Mouse (Mus musculus): Measurements from ENCODE around the gene Rad50. TPM values are rescaled to one million over a fixed set of nuclear protein-coding genes. Genes with fewer than 3 reads are reported as not detected.

The Rad50 gene
- polyA plus RNA-seq, 1 experiment from 2014 or later, result 25.6 TPM

DNA sequence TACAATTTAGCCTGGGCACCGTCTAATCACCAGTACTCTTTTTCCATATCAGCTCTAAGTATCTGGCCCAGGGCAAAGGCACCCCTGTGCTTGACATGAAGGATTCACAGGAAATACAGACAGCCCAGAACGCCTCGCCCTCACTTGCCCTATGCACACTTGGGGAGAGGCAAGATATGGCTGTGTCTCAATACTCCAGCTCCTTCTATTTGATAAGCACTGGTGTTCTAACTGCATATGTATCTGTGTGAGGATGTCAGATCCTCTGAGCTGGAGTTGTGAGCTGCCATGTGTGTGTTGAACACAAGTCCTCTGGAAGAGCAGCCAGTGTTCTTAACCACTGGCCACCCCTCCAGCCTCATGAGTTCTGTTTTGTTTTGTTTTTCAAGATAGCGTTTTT, 55.7 kb downstream of the Rad50 start:
- H3K4me1 ChIP-seq, result peaks cover 27% of the 10 kb centered on the region
- no peaks in the 10 kb centered on the region for H3K9me3 ChIP-seq (replicated peaks)
- H3K36me3 ChIP-seq, result peaks cover 67% of the 10 kb centered on the region
- peak; percentile 42; the same call in 1 of the 2 replicates for ATAC-seq
- 52% methylated on average over 4 of the region's 4 CpGs for WGBS (ENCODE audit: insufficient replicate concordance)
- H3K4me3 ChIP-seq, result no peak overlapping the region
- H3K4me2 ChIP-seq, result no peak overlapping the region
- no peak overlapping the region for H3K27ac ChIP-seq
- no peaks in the 10 kb centered on the region for H3K27me3 ChIP-seq (replicated peaks)
- H3K9ac ChIP-seq, result no peak overlapping the region

DNA sequence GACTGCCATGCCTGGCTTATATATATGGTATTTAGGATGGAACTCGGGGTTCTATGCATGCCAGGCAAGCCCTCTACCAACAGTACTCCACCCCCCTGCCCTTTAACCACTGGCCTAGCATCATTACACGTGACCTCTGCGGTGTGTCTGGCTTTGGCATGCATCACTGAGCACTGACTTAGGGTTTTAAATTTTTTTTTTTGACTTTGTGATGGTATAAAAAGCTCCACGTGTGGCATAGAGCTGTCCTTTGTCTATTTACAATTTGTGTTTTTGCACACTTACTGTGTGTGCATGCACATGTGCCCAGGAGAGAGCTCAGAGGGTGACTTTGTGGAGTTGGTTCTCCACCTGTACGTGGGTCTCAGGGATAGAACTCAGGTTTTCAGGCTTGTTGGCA, 63.1 kb downstream of the Rad50 start:
- peaks cover 14% of the 10 kb centered on the region for H3K4me1 ChIP-seq

DNA sequence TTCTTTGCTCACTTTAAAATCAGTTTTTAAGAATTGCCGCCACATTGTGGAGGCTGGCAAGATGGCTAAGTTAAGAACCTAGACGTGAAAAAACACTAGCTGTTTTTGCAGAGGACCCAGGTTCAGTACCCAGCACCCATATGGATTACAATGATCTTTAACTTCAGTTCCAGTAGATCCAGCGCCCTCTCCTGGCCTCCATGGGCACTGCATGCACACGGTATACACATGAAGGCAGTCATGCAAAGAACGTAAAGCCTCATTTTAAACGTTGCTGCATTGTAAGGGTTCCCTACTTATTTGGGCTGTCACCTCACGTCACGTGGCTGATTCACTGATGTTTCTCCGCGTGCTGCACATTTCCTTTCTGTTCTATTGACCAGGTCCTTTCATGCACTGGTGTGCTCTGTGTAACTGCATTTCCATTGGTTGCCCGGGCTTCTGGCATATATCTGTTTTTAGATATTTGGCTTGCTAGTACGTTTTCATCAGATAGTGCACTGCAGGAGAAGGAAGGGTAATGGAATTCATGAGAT, 64.3 kb downstream of the Rad50 start:
- Histone ChIP-seq H3K9me3 (replicated peaks) (no peaks in the 10 kb centered on the region), H3K27ac (no peak overlapping the region), H3K9ac (no peak overlapping the region), H3K27me3 (replicated peaks) (peaks cover 1% of the 10 kb centered on the region), H3K4me1 (peaks cover 14% of the 10 kb centered on the region), H3K36me3 (no peaks in the 10 kb centered on the region), H3K4me2 (no peak overlapping the region), H3K4me3 (no peak overlapping the region)
- 53% methylated on average over 12 of the region's 12 CpGs for WGBS (ENCODE audit: insufficient replicate concordance)
- no peak for ATAC-seq

More for the DNA sequence above, 63.1 kb downstream of the Rad50 start:
- peaks cover 8% of the 10 kb centered on the region for H3K36me3 ChIP-seq
- H3K4me3 ChIP-seq, result no peak overlapping the region
- ATAC-seq, result no peak
- no peaks in the 10 kb centered on the region; the same call in 1 of the 2 replicates for H3K27me3 ChIP-seq (replicated peaks)
- no peak overlapping the region for H3K4me2 ChIP-seq
- no peak overlapping the region for H3K27ac ChIP-seq
- 72% methylated on average over 5 of the region's 5 CpGs for WGBS (ENCODE audit: insufficient replicate concordance)
- H3K9me3 ChIP-seq (replicated peaks), result no peaks in the 10 kb centered on the region
- no peak overlapping the region for H3K9ac ChIP-seq

GRCm38 (mm10) chr11:53637803-53638260, 69.3 kb downstream of the Rad50 start:
- Histone ChIP-seq H3K4me2 (no peak overlapping the region), H3K4me1 (peaks cover 46% of the 10 kb centered on the region), H3K9ac (no peak overlapping the region), H3K9me3 (replicated peaks) (no peaks in the 10 kb centered on the region), H3K4me3 (no peak overlapping the region), H3K27me3 (replicated peaks) (peaks cover 36% of the 10 kb centered on the region), H3K27ac (no peak overlapping the region), H3K36me3 (no peaks in the 10 kb centered on the region)
- WGBS (ENCODE audit: insufficient replicate concordance), result 68% methylated on average over 10 of the region's 10 CpGs
- no peak for ATAC-seq

DNA sequence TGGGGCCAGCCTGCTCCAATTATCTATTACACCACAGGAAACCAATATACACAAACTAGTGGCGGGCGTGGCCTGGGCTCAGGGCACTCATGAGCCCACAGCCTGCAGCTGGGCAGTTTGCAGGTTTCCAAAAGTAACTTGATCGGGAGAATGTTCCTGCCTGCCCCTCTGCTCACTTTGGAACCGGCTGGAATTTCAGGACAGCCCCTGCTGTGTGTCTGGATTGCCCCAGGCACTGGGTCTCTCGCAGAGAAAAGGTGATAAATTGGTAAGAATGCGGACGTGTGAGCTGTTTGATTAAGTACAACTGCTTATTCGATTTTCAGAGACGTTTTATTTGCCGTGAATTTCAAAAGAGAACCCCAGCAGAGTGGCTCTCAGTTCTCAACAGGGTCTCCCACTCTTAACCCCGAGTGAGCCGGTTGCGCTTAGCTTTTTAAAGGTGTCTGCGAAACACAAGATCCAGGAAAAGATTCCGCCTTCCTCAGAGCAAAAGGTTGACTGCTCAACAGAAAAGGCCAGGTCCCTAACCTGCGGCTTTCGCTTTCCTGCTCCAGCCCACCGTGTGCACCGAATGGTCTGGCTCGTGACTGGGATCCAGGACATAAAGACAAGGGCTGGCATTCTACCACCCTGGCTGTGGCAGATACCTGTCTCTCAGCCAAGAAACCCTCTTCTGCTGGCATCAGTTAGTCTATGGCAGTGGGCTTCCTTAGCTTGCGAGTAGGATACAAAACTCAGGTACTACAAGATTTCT, 69.9 kb downstream of the Rad50 start:
- H3K27me3 ChIP-seq (replicated peaks), result peaks cover 36% of the 10 kb centered on the region
- H3K4me3 ChIP-seq, result no peak overlapping the region
- H3K27ac ChIP-seq, result no peak overlapping the region
- H3K4me2 ChIP-seq, result peak overlapping the region; percentile 13; the same call in 1 of the 2 replicates
- H3K9ac ChIP-seq, result no peak overlapping the region
- 29% methylated on average over 21 of the region's 21 CpGs for WGBS (ENCODE audit: insufficient replicate concordance)
- H3K4me1 ChIP-seq, result peaks cover 44% of the 10 kb centered on the region
- H3K9me3 ChIP-seq (replicated peaks), result no peaks in the 10 kb centered on the region
- no peaks in the 10 kb centered on the region for H3K36me3 ChIP-seq
- no peak for ATAC-seq

- 2% methylated on average over 40 of the region's 40 CpGs for WGBS (ENCODE audit: insufficient replicate concordance)
- peaks cover 36% of the 10 kb centered on the region for H3K27me3 ChIP-seq (replicated peaks)
- ATAC-seq, result no peak
- peak overlapping the region; percentile 44 for H3K4me3 ChIP-seq
- H3K4me2 ChIP-seq, result peak overlapping the region; percentile 75
- no peaks in the 10 kb centered on the region for H3K9me3 ChIP-seq (replicated peaks)
- no peak overlapping the region for H3K27ac ChIP-seq
- no peaks in the 10 kb centered on the region for H3K36me3 ChIP-seq
- peak overlapping the region; percentile 47 for H3K9ac ChIP-seq
- peaks cover 41% of the 10 kb centered on the region for H3K4me1 ChIP-seq
These were observed 70.9 kb downstream of the Rad50 start for GRCm38 (mm10) chr11:53636183-53636646.

DNA sequence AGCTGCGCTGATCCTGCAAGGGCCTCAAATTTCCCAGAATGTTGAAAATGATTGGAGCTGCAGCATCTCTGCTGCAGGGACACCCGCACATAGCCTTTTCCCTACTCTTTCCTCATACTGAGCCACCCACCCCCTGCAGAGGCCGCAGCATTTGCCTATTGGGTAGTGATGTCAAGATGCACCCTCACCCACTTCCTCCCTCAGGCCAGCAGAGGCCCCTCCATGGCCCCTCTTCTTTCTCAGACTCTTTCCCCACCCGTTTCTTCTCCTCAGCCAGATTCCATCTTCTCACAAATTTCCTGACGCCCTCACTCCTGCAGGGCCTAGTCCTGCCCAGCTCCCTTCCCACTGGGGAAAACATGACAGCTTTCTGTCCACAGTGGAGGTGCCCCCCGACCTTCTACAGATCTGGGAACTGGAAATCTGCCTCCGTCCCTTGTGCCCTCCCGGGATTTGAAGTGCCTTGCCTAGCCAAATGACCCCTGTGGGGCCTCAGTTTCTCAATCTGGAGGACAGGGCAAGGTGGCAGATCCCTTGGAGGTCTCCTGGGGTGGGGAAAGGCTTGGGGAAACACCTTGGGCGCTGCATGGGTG, 71.4 kb downstream of the Rad50 start:
- H3K27ac ChIP-seq, result no peak overlapping the region
- peaks cover 37% of the 10 kb centered on the region for H3K4me1 ChIP-seq
- peaks cover 36% of the 10 kb centered on the region for H3K27me3 ChIP-seq (replicated peaks)
- peak overlapping the region; percentile 44 for H3K4me3 ChIP-seq
- no peaks in the 10 kb centered on the region for H3K36me3 ChIP-seq
- 21% methylated on average over 9 of the region's 9 CpGs for WGBS (ENCODE audit: insufficient replicate concordance)
- H3K9ac ChIP-seq, result peak overlapping the region; percentile 47
- H3K9me3 ChIP-seq (replicated peaks), result no peaks in the 10 kb centered on the region
- H3K4me2 ChIP-seq, result peak overlapping the region; percentile 75
- ATAC-seq, result no peak

- Histone ChIP-seq H3K36me3 (no peaks in the 10 kb centered on the region), H3K27ac (no peak within 1 kb of the TSS), H3K4me1 (peaks cover 36% of the 10 kb centered on the region), H3K9ac (no peak within 1 kb of the TSS), H3K4me2 (no peak within 1 kb of the TSS), H3K4me3 (no peak within 1 kb of the TSS), H3K27me3 (replicated peaks) (peaks cover 36% of the 10 kb centered on the region), H3K9me3 (replicated peaks) (no peaks in the 10 kb centered on the region)
- 77% methylated on average over 8 of the region's 8 CpGs for WGBS (ENCODE audit: insufficient replicate concordance)
- no peak for ATAC-seq
These were observed 72.6 kb downstream of the Rad50 start, which contains the start of gene Il13 for GRCm38 (mm10) chr11:53634556-53634955. Gene Il13, minus strand, starts transcription at chr11:53634702.

- H3K9ac ChIP-seq, result no peak overlapping the region
- H3K4me1 ChIP-seq, result peaks cover 36% of the 10 kb centered on the region
These were observed 73.5 kb downstream of the Rad50 start for GRCm38 (mm10) chr11:53633644-53634043.

GRCm38 (mm10) chr11:53632122-53632733, 74.9 kb downstream of the Rad50 start:
- Histone ChIP-seq H3K4me3 (no peak overlapping the region), H3K4me1 (peaks cover 41% of the 10 kb centered on the region), H3K4me2 (no peak overlapping the region), H3K36me3 (no peaks in the 10 kb centered on the region), H3K9me3 (replicated peaks) (no peaks in the 10 kb centered on the region), H3K27me3 (replicated peaks) (peaks cover 29% of the 10 kb centered on the region), H3K27ac (no peak overlapping the region), H3K9ac (no peak overlapping the region)
- 77% methylated on average over 14 of the region's 14 CpGs for WGBS (ENCODE audit: insufficient replicate concordance)
- ATAC-seq, result no peak

More at GRCm38 (mm10) chr11:53633644-53634043, 73.5 kb downstream of the Rad50 start:
- no peak overlapping the region for H3K27ac ChIP-seq
- WGBS (ENCODE audit: insufficient replicate concordance), result 69% methylated on average over 7 of the region's 7 CpGs
- no peaks in the 10 kb centered on the region for H3K36me3 ChIP-seq
- no peaks in the 10 kb centered on the region for H3K9me3 ChIP-seq (replicated peaks)
- ATAC-seq, result no peak
- no peak overlapping the region for H3K4me3 ChIP-seq
- no peak overlapping the region for H3K4me2 ChIP-seq
- H3K27me3 ChIP-seq (replicated peaks), result peaks cover 36% of the 10 kb centered on the region

DNA sequence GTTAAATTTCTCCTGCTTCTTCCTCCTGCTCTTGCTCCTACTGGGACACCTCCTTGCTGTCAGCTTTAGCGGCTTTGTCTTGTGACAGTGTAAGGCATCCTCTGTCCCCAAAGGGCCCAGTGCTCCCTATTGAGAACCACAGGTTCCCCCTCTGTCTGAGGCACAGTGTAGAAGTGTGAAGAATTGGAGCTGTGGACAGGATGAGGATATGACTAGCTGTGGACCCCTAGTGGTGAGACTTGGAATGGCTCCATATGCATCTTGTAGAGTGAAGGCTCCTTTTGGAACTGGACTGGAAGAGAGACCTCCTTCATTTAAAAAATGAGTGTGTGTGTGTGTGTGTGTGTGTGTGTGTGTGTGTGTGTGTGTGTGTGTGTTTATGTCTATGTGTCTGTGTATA, 79.3 kb downstream of the Rad50 start:
- Histone ChIP-seq H3K4me2 (no peak overlapping the region), H3K27me3 (replicated peaks) (no peaks in the 10 kb centered on the region), H3K9ac (no peak overlapping the region), H3K27ac (peak overlapping the region; percentile 68), H3K4me1 (peaks cover 35% of the 10 kb centered on the region), H3K36me3 (no peaks in the 10 kb centered on the region), H3K9me3 (replicated peaks) (no peaks in the 10 kb centered on the region), H3K4me3 (no peak overlapping the region)
- WGBS (ENCODE audit: insufficient replicate concordance), result 7% methylated on average over 1 of the region's 1 CpGs
- ATAC-seq, result peak; percentile 70
